Mouse (Mus musculus): ENCODE results near the gene Zswim5.
A peak's percentile ranks its signal among the peaks of the same experiment; 100 is the strongest.

Gene Zswim5

DNA sequence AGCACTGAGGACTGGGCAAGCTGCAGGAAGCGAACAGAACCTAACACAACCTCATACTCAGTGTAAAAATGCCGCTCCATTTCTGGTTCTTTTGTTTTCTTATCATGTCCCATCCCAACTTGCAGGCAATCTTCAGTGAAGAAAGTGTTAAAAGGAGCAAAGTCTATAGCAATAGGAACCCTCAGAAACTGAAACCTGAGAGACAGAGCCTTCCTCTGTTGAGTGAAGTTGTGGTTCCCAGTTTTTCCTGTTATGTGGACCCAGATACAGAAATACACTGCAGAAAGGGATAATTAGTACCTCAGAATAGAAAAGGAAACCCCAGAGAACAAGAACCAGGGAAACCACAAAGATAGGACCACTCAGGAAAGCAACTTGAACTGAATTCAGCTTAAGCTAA is 36.1 kb downstream of the Zswim5 start:
- no peak for DNase-seq (ENCODE audit: low spot score)

DNA sequence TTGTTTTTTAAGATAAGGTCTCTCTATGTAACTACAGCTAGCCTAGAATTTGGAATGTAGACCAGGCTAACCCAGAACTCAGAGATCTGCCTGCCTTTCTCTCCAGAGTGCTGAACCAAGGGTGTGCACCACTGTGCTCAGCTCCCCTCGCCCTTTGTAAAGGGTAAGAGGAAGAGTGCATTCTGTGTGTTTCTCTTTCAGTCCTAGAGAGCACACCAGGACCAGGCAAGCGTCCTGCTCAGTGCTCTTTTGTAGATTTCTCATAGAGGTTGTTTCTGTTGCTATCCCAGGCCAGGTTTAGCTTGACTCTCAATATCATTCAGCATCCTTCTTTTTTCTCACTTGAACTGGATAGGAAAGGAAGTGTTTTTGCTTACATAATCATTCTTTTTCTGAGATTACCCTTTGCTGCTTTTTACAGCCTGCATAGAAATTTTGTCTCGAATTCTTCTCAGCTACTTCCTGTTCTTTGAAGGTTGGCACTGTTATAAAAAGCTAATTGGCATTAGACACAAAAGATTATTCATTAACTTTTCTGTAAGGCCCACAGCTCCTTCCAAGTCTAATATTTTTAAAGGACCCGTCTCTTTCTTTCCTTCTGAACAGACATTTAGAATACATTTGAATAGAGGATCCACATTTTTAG is 51.0 kb downstream of the Zswim5 start:
- DNase-seq (ENCODE audit: low spot score), result no peak

DNA sequence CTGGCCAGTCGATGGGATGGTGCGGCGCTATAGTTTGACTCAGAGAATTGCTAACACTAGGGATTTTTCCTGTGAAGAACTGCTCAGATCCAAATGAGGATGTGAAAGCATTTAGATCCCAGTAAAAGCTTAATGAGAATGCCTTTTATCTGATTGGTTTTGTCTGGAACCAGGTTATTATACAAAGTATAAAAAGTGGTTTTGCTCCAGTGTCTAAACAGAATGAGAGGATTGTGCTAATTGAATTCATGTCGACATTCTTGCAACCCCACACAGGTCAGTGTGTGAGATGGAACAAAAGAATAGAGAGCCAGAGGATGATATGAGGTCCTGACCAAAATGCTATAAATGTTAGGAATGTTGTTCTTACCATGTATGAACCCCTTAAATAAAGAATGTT is 62.4 kb downstream of the Zswim5 start:
- DNase-seq (ENCODE audit: low spot score), result no peak

DNA sequence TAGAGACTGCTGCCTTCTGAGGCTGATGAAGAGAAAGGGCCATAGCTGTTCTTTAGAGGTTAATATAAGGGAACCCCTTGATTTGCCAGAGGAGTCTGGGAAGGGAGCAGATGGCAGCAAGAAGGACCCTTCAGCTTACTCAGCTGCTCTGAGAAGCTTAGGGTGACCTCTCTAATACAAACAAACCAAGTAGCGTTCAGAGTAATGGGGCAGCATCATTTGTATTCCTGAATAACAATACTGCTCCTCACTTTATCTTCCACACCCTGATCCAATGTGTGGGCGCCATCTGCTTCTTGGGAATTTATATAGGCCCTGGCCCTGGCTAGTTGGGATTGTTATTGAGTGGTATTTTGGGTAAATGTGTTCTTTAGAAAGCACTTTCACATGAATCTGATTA is 65.5 kb downstream of the Zswim5 start:
- DNase-seq (ENCODE audit: low spot score), result no peak

DNA sequence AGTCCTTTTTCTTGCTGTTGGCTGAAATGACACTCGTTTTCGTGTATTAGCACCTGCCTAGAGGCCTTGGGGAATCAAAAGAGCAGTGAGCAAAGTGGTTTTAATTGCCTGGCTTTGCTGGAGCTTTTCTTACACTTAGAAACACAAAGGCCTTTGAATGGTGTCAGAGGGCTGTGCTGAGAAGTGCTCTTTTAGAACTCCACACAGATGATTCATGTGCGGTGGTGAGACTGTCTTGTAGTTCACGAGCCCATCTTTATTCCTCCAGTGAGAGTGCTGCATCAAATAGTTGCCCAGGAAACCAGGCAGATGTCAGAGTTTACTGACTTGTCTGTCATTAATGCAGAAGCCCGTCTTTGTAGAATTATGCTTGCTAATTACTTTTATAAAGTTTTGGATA is 66.9 kb downstream of the Zswim5 start:
- no peak for DNase-seq (ENCODE audit: low spot score)

DNA sequence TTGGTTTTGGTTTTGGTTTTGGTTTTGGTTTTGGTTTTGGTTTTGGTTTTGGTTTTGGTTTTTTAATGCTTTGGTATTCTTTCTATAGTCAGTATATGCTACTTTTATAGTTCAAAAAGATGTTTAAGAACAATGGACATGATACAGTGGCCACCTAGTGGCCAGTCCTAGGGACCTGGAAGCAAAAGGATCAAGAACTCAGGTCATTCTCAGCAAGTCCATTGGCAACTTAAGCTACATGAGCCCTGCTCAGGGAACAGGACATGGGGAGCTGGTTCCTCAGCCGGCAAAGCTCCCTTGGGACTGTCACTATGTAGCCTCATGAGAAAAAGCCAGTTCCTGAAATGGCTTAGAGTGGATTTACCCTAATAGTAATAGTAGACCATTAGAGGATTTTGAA is 74.5 kb downstream of the Zswim5 start:
- no peak for DNase-seq (ENCODE audit: low spot score)

DNA sequence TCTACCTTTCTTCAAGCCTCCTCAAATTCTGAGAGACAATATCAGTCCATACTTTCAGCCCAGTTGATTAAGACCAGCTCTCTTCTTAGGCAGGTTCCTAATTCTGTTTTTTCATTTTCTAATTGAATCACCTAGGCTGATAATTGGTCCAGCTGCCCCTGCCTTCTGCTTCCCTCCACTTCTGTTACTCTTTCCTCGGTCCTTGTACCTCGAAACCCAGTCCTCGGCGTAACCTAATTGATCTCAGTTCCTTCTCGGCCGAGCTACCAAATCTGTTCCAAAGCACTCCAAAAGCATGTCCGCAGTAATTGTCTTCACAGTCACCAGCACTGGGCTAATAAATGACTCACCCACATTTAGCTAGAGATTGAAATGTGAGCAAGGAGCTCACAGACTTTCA is 77.8 kb downstream of the Zswim5 start:
- no peak for DNase-seq (ENCODE audit: low spot score)

DNA sequence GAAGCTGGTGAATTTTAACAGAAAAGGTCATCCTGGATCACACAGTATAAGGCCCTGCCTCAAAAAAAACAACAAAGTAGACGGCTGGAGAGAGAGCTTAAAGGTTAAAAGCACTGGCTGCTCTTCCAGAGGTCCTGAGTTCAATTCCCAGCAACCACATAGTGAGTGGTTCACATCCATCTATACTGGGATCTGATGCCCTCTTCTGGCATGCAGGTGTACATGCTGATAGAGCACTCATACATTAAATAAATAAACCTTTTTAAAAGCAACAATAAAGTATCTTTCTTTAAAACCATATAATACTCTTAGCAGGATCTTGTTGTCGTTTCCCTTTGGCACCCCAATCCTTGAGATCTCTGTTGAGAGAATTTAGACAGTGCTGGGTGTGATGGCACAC is 99.3 kb downstream of the Zswim5 start:
- DNase-seq (ENCODE audit: low spot score), result no peak

DNA sequence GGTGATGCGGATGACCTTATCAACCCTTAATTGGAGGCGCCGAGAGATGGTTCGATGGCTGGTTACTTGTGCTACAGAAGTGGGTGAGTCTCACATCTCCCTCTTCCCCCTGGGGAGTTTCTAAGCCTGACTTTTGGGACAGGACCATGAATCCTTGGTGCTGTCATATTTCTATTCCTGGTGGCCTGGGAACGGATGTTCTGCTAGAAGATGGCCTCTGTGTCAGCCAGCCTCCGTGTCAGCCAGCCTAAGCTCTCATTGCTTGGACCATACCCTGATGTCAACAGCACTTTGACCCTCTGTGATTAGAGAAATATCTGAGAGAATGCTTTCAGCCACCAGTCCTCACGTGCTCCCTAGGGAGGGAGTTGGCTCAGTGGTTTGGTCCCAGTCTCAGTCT is 108.5 kb downstream of the Zswim5 start:
- DNase-seq (ENCODE audit: low spot score), result no peak

DNA sequence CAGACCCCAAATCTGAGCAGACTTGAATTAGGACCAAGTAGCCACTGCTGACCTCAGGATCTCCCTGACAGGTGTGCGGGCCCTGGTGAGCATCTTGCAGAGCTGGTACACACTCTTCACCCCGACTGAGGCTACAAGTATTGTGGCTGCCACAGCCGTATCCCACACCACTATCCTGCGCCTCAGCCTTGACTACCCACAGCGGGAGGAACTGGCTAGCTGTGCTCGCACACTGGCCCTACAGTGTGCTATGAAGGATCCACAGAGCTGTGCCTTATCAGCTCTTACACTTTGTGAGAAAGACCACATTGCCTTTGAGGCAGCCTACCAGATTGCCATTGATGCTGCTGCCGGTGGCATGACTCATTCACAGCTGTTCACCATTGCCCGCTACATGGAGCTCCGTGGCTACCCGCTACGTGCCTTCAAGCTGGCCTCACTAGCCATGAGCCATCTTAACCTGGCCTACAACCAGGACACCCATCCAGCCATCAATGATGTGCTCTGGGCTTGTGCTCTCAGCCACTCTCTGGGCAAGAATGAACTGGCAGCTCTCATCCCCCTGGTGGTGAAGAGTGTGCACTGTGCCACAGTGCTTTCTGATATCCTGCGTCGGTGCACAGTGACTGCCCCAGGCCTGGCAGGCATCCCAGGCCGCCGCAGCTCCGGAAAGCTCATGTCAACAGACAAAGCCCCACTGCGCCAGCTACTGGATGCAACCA is 109.4 kb downstream of the Zswim5 start:
- DNase-seq (ENCODE audit: low spot score), result peak; percentile 57

DNA sequence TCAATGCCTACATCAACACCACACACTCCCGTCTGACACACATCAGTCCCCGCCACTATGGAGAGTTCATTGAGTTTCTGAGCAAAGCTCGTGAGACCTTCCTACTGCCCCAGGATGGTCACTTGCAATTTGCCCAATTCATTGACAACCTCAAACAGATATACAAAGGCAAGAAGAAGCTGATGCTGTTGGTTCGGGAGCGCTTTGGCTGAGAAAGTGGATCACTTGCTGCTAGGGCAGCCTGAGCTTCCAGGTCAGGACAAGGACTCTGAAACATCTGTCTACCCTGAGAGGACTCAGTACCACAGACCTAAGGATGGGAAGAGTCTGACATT is 109.9 kb downstream of the Zswim5 start:
- no peak for DNase-seq (ENCODE audit: low spot score)

DNA sequence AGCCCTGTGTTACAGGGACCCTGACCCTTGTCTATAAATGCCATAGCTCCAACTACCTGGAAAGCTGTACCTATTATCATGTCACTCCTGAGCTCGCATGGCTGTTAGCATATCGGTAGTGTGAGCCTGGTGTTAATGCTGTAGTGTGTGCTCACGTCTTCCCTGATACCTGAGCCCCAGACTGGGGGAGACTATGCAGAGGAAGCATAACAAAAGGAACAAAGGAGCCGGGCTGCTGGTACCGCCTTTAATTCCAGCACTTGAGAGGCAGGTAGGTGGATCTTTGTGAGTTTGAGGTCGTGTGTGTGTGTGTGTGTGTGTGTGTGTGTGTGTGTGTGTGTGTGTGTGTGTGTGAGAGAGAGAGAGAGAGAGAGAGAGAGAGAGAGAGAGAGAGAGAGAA is 112.6 kb downstream of the Zswim5 start:
- DNase-seq (ENCODE audit: low spot score), result no peak

DNA sequence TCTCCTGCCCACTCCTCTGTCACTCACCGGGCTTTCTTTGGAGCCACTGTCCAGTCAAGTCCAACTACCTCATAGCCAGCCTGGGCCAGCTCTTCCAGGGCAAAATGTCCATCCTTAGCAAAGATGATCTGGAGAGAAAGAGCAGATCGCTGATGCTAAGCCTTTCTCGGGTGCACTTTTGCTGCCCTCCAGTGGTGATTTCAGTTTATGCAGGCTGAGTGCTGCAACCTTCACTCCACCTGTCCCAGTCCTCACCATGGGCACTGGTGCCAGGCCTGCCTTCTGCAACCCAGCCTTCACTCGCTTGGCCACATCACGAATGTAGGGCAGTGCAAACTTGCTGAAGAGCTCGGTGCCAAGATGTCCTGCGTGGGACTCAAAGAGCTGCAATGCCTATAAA is 114.2 kb downstream of the Zswim5 start:
- DNase-seq (ENCODE audit: low spot score), result peak; percentile 70

DNA sequence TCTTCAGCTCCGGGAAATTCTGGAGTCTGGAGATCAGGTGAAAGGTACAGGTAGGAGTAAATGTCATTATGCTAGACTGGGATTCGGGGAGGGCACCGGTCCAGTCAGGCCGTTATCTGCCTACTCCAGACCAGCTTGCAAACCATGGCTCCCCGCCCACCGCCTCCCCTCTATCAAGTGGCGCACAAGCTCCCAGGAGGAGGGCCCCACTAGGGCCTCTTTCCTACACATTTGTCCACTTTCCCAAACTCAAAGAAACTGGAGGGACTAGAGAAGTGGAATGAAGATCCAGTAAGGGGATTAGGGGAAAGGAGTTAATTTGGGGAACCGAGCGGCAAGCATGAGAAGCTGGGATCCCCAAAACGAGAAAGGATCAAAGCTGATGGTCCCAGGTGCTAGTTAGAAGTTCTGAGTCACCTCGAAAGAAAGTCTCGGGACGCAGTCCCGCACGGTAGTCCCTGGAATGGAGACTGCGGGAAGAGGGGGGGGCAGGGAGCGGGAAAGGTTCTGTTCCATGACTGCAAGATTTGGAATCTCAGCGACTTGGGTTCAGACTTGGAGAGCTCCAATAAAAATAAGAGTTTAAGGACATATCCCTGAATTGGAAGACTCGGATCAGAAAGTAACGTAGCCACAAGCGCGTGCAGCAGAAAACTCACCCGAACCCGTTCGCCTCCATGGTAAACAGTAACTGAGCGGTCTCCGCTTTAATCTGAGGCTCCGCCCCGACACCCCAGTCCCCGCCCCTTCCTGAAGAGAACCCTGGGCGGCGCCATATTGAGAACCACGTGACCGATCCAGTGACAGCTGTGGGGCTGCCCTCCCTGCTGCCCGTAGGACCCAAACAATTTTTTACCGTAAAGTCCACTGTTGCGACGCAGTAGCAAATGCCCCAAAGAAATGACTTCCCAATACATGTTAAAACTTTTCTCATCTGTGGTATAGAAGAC is 116.8 kb downstream of the Zswim5 start, which contains the start of gene Urod:
Urod (minus strand) TSS at position 742 of the 950 bp plus-strand sequence.
- DNase-seq (ENCODE audit: low spot score), result peak; percentile 95

DNA sequence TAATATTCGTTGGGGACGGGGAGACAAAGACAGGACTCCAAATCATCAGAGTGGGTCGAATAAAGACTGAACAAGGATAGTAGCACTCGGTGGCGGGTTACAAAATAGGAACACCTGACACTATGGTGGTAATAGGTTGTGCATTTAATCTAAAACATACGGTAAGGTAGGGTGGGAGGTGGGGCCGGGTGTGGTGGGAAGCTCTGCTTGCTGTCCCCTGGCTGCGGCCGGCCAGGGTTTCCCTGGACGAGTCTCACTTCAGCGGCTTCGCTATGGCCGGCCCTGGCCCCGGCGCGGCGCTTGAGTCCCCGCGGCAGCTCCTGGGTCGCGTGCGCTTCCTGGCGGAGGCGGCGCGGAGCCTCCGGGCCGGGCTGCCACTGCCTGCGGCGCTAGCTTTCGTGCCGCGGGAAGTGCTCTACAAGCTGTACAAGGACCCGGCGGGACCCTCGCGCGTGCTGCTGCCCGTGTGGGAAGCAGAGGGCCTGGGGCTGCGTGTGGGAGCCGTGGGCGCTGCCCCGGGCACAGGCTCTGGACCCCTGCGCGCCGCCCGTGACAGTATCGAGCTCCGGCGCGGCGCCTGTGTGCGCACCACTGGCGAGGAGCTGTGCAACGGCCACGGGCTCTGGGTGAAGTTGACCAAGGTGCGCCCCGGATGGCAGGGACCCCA is 118.1 kb downstream of the Zswim5 start, which contains the start of gene Hectd3:
Hectd3 (plus strand) TSS at position 187 of the 667 bp plus-strand sequence.
- peak; percentile 40 for DNase-seq (ENCODE audit: low spot score)

DNA sequence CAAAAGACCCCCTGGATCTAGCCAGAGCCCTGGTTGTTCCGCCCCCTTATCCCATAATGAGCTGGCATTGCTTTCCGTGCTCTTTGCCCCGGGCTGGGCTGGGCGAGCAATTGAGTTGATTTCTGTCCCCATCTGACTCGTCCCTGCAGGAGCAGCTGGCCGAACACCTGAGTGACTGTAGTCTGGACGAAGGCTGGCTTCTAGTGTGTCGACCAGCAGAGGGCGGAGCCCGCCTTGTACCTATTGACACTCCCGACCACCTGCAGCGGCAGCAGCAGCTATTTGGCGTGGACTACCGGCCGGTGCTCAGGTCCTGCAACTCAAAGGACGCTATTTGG is 118.6 kb downstream of the Zswim5 start:
- DNase-seq (ENCODE audit: low spot score), result no peak

DNA sequence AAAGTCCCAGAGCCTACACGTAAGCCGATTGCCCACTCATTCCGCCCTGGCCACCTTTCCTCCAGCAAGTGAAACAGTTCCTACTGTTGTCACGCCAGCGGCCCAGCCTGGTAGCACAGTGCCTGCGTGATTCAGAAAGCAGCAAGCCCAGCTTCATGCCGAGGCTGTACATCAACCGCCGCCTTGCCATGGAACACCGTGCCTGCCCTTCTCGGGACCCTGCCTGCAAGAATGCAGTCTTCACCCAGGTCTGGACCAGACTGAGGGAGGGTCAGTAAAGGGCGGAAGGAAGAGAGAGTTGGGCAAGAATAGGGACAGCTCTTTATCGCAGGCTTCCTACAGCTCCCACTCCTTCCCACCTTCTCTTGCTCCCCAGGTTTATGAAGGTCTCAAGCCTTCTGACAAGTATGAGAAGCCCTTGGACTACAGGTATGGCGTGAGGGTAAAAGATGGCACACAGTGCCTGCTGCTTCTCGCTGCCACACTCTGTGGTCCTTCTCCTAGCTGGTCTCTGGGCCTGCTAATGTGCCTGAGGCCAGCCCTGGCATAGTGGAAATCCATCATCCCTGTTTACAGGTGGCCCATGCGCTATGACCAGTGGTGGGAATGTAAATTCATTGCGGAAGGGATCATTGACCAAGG is 122.5 kb downstream of the Zswim5 start:
- no peak for DNase-seq (ENCODE audit: low spot score)

DNA sequence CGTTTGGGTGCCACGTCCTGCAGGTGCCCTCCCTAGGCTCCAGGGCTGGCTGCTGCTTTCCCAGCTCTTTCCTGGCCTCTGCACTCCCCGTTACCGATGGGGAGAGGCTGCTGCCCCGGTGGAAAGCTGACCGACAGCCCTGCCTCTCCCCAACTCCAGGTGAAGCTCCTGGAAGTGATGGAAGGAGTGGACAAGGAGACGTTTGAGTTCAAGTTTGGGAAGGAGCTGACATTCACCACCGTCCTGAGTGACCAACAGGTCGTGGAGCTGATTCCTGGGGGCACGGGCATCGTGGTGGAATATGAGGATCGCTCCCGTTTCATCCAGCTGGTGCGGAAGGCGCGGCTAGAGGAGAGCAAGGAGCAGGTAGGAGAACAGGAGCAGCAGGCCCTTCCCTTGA is 124.8 kb downstream of the Zswim5 start:
- no peak for DNase-seq (ENCODE audit: low spot score)

DNA sequence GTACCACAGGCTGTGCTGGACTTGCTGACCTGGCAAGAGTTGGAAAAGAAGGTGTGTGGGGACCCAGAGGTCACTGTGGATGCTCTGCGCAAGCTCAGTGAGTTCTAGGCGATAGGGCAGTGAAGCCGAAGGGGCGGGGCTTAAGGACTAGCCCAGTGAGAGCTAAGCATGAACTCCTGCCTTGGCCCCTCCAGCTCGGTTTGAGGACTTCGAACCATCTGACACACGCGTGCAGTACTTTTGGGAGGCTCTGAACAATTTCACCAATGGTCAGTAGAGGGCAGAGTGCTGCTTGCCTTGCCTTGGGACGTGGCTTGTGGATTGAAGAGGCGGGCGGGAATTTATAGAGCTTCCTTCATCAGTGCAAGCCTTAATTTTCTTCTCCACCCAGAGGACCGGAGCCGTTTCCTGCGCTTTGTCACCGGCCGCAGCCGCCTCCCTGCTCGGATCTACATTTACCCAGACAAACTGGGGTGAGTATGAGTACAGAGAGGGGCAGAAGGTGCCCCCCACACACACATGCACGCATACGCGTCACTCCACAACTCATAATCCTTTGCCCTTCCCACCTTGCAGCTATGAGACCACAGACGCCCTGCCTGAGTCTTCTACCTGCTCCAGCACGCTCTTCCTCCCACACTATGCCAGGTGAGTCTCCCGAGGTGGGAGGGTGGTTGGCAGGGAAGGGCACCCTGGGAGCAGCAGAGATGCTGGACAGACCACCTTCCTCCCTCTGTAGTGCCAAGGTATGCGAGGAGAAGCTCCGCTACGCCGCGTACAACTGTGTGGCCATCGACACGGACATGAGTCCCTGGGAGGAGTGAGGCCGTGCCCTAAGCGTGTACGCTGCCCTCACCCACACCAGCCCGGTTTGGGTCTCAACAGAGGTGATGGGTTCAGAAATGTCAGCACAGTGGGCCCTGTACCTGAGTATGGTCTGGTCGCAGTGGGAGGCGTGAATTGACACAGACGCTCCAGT is 125.7 kb downstream of the Zswim5 start:
- no peak for DNase-seq (ENCODE audit: low spot score)

DNA sequence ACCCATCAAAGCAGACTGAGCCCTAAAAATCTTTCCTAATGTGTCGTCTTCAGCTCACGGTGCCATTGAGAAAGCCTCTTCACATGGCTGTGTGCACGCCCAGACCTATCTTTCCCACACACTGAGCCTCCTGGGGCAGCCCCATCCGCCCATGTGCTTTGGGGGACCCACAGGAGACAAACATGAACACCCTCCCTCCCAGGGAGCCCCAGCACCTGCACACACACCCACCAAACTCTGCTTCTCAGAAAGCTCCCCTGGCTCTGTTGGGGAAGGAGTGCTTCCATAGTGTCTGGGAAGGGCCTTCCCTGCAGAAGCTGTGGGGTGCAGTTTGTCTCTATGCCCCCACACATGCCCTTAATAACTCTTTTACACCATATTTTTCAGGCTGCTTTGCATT is 127.5 kb downstream of the Zswim5 start:
- DNase-seq (ENCODE audit: low spot score), result no peak

All from T-cell, adult 2 months (primary cell).